Mouse (Mus musculus): Measurements from ENCODE around the gene Csrnp3.

GRCm38 (mm10) chr2:65993371-65993770, 147.8 kb downstream of the Csrnp3 start:
- TF ChIP-seq CTCF (conservative IDR thresholded peaks at IDR 0.05 in 1 of 2, IDR thresholded peaks at IDR 0.05 in 1 of 2; ENCODE audit: low read depth in 2 of 2, low read length in 2 of 2) (no peak), HCFC1 (IDR thresholded peaks at IDR 0.05; ENCODE audit: low read depth, low read length) (no peak), POLR2A (IDR thresholded peaks at IDR 0.05; ENCODE audit: low read depth, low read length) (no peak), POLR2AphosphoS2 (IDR thresholded peaks at IDR 0.05; ENCODE audit: low read depth, low read length) (no peak)

Data from CH12.LX (cell line).